Mouse (Mus musculus) kidney, postnatal 0 days (tissue): ENCODE data around the gene Sgk2. TPM values are rescaled to one million over a fixed set of nuclear protein-coding genes. Genes with fewer than 3 reads are reported as not detected.
A peak's percentile ranks its signal among the peaks of the same experiment; 100 is the strongest.

ENCODE experiments used
- ATAC-seq: fragments of 200-750 bp; cut with Nextera tagmentation; replicated peaks from 2 replicates; pipeline ENCODE4 v1.8.0; 2017; ENCODE audit warnings: low read depth, moderate number of reproducible peaks, moderate TSS enrichment, moderate library complexity; ENCODE audit not compliant: low FRiP score
- DNase-seq: peaks from one replicate; pipeline ENCODE4 v3.0.0-alpha.2; 2016; ENCODE audit warnings: low spot score
- H3K27ac ChIP-seq: fragments of 300-500 bp; sonication (generic); 2 replicates; pipeline ENCODE4 v1.5.1; 2014; ENCODE audit warnings: mild to moderate bottlenecking
- H3K27me3 ChIP-seq: fragments of 300-500 bp; sonication (generic); 2 replicates; pipeline ENCODE4 v1.6.1; 2014; ENCODE audit warnings: low read length, mixed read lengths; ENCODE audit not compliant: insufficient read depth
- H3K36me3 ChIP-seq: fragments of 300-500 bp; sonication (generic); 2 replicates; pipeline ENCODE4 v1.6.1; 2014; ENCODE audit warnings: low read length, mixed read lengths; ENCODE audit not compliant: insufficient read depth
- H3K4me1 ChIP-seq: fragments of 300-500 bp; sonication (generic); replicated peaks from 2 replicates; pipeline ENCODE4 v1.6.1; 2014; ENCODE audit warnings: antibody characterized with exemption, low read length, mixed read lengths; ENCODE audit not compliant: insufficient read depth
- H3K4me2 ChIP-seq: fragments of 300-500 bp; sonication (generic); 2 replicates; pipeline ENCODE4 v1.6.1; 2014; ENCODE audit warnings: mild to moderate bottlenecking, low read length, moderate library complexity, mixed read lengths
- H3K4me3 ChIP-seq: fragments of 300-500 bp; sonication (generic); replicated peaks from 2 replicates; pipeline ENCODE4 v1.5.1; 2014; ENCODE audit warnings: low read depth, low read length
- H3K9ac ChIP-seq: fragments of 300-500 bp; sonication (generic); 2 replicates; pipeline ENCODE4 v1.6.1; 2014; ENCODE audit warnings: low read depth, low read length
- H3K9me3 ChIP-seq: fragments of 300-500 bp; sonication (generic); replicated peaks from 2 replicates; pipeline ENCODE4 v1.6.1; 2016; ENCODE audit warnings: low read length, inconsistent platforms, mixed read lengths
- CTCF ChIP-seq: IDR thresholded peaks from 2 replicates; pipeline ENCODE4 v1.5.1; 2016; ENCODE audit warnings: antibody characterized with exemption, low read depth, mild to moderate bottlenecking, moderate library complexity
- WGBS: fragments of 180-500 bp; shearing (Covaris S2); extraction: QIAGEN DNeasy Blood & Tissue Kit; methylation state at CpG from one replicate; pipeline ENCODE4 v1.1.7; 2014; 5-methylcytosine and 5-hydroxymethylcytosine counted together
- polyA plus RNA-seq: library from polyadenylated mRNA; unstranded; fragments of >200 nt; fragmentation: Nextera tagmentation; extraction: Ambion mirVana; gene quantifications from 2 replicates; pipeline ENCODE4 v1.2.1, GENCODE M21; 2015

Sgk2 gene
- polyA plus RNA-seq, 1 experiment from 2014 or later = 23.5 TPM

DNA sequence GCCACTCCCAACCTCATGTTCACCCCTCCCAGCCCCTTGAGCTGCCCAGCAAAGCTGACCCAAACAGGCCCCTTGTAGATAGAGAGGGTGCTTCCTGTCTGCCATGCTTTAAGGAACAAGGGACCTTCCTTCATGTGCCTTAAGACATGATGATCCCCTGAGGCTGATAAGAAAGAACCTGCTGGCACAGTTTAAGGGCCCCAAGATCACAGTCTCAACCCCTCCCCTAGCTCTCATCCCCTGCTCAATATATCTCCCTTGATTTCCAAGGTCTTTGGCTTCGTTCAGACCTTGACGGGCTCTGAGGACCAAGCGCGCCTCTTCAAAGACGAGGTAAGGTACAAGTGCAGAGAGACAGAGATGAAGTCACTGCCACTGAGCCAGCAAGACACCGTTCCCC lies 16.2 kb upstream of the Sgk2 start:
- no peak overlapping the region for H3K4me3 ChIP-seq
- H3K36me3 ChIP-seq = no peaks in the 10 kb centered on the region
- WGBS = 80% methylated on average over 6 of the region's 6 CpGs
- no peak for TF ChIP-seq CTCF
- ATAC-seq = no peak
- DNase-seq = no peak
- H3K27ac ChIP-seq = no peak overlapping the region
- H3K4me1 ChIP-seq = peaks cover 4% of the 10 kb centered on the region; the same call in 1 of the 2 replicates
- no peak overlapping the region for H3K4me2 ChIP-seq
- no peak overlapping the region for H3K9ac ChIP-seq
- H3K27me3 ChIP-seq = no peaks in the 10 kb centered on the region
- no peaks in the 10 kb centered on the region for H3K9me3 ChIP-seq

GRCm38 (mm10) chr2:162972752-162973151 lies 14.4 kb upstream of the Sgk2 start:
- Histone ChIP-seq H3K27ac (no peak overlapping the region), H3K4me1 (peaks cover 4% of the 10 kb centered on the region; the same call in 1 of the 2 replicates), H3K4me2 (no peak overlapping the region), H3K36me3 (no peaks in the 10 kb centered on the region), H3K4me3 (no peak overlapping the region), H3K9me3 (no peaks in the 10 kb centered on the region), H3K9ac (no peak overlapping the region), H3K27me3 (no peaks in the 10 kb centered on the region)
- no peak for TF ChIP-seq CTCF
- DNase-seq (no peak), ATAC-seq (no peak)
- whole genome bisulfite sequencing = 44% methylated on average over 7 of the region's 7 CpGs

GRCm38 (mm10) chr2:162973206-162973605 lies 13.9 kb upstream of the Sgk2 start:
- H3K27ac ChIP-seq = no peak overlapping the region
- H3K36me3 ChIP-seq = no peaks in the 10 kb centered on the region
- no peak overlapping the region for H3K4me2 ChIP-seq
- TF ChIP-seq CTCF = no peak
- H3K4me3 ChIP-seq = no peak overlapping the region
- H3K9me3 ChIP-seq = no peaks in the 10 kb centered on the region
- WGBS = 67% methylated on average over 5 of the region's 5 CpGs
- DNase-seq (no peak), ATAC-seq (no peak)
- no peak overlapping the region for H3K9ac ChIP-seq
- H3K27me3 ChIP-seq = no peaks in the 10 kb centered on the region
- peaks cover 4% of the 10 kb centered on the region; the same call in 1 of the 2 replicates for H3K4me1 ChIP-seq

- Histone ChIP-seq H3K4me3 (no peak overlapping the region), H3K4me1 (peaks cover 4% of the 10 kb centered on the region; the same call in 1 of the 2 replicates), H3K9me3 (no peaks in the 10 kb centered on the region), H3K4me2 (no peak overlapping the region), H3K27me3 (no peaks in the 10 kb centered on the region), H3K27ac (no peak overlapping the region), H3K9ac (no peak overlapping the region), H3K36me3 (no peaks in the 10 kb centered on the region)
- TF ChIP-seq CTCF = no peak
- DNase-seq = peak; percentile 29
- 18% methylated on average over 11 of the region's 11 CpGs for WGBS
- no peak for ATAC-seq
Observed at GRCm38 (mm10) chr2:162973637-162974036, 13.5 kb upstream of the Sgk2 start.

DNA sequence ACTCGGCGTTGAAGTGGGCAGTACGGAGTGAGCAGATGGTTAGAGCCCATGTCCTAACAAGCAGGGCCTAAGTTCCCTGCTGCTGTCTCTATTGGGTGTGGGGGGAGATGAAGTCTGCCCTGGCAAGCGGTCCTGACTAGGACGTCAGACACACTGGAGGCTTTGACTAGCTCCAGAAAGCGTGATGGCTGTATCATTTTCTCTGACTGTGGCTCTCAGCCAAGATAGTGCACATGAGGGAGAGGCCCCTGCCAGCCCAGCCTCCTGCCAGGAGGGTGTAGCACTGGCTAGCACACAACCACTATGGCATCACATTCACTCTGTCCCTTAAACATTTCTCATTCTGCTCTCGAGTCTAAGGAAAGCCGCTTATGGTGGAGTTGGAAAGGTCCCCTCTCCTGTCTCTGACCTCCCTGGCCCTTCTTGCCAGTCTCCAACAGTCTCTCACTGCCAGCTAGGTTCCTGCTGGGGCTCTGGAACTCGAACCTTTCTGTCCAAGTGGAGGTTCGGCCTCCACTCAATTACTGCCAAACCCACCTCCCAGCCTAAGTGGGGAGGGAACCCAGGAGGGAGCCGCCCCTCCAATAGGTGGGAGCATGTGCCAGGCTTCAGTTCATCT lies 11.9 kb upstream of the Sgk2 start:
- Histone ChIP-seq H3K36me3 (no peaks in the 10 kb centered on the region), H3K4me3 (no peak overlapping the region), H3K9me3 (no peaks in the 10 kb centered on the region), H3K9ac (no peak overlapping the region), H3K27me3 (no peaks in the 10 kb centered on the region), H3K4me1 (peaks cover 4% of the 10 kb centered on the region; the same call in 1 of the 2 replicates), H3K27ac (no peak overlapping the region), H3K4me2 (no peak overlapping the region)
- ATAC-seq (no peak), DNase-seq (no peak)
- 78% methylated on average over 11 of the region's 11 CpGs for whole genome bisulfite sequencing
- TF ChIP-seq CTCF = no peak

DNA sequence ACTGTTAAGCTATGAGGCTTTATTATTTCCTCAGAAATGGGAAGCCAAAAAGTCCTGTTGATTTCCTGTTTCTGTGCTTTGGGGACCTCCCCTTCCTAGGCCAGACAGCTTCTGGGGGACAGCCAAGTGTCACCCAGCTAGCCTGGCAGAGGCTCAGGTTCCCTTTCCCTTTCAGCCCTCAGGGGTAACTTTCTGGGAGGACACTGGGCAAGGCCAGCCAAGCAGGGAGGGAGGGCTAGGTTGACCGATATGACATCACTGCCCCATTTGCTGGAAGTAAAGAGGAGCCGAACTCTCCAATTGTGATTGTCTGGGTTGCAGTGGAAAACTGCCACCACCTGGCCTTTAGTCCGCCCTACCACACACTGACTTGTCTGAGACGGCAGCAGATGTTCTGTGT lies 11.1 kb upstream of the Sgk2 start:
- Histone ChIP-seq H3K36me3 (no peaks in the 10 kb centered on the region), H3K4me2 (no peak overlapping the region), H3K9me3 (no peaks in the 10 kb centered on the region), H3K9ac (no peak overlapping the region), H3K4me1 (peaks cover 4% of the 10 kb centered on the region; the same call in 1 of the 2 replicates), H3K4me3 (no peak overlapping the region), H3K27ac (no peak overlapping the region), H3K27me3 (no peaks in the 10 kb centered on the region)
- 61% methylated on average over 4 of the region's 4 CpGs for WGBS
- DNase-seq (no peak), ATAC-seq (no peak)
- no peak for TF ChIP-seq CTCF

GRCm38 (mm10) chr2:162984381-162984780 lies 2.7 kb upstream of the Sgk2 start:
- 77% methylated on average over 6 of the region's 6 CpGs for WGBS
- Histone ChIP-seq H3K4me2 (no peak overlapping the region), H3K36me3 (no peaks in the 10 kb centered on the region), H3K9ac (no peak overlapping the region), H3K4me1 (no peaks in the 10 kb centered on the region), H3K9me3 (no peaks in the 10 kb centered on the region), H3K27ac (no peak overlapping the region), H3K4me3 (no peak overlapping the region), H3K27me3 (no peaks in the 10 kb centered on the region)
- ATAC-seq (no peak), DNase-seq (no peak)
- TF ChIP-seq CTCF = no peak
